Mouse (Mus musculus) liver, postnatal 0 days (tissue): Measurements from ENCODE around the gene Plekhh3.

Experiments
- CTCF ChIP-seq: sonication (generic); IDR thresholded peaks from 2 replicates; pipeline ENCODE4 v1.5.1; 2016; ENCODE audit warnings: antibody characterized with exemption, low read depth
- EP300 ChIP-seq: IDR thresholded peaks from 2 replicates; pipeline ENCODE4 v1.6.1; 2016; ENCODE audit warnings: antibody characterized with exemption, low read depth, mild to moderate bottlenecking

- TF ChIP-seq CTCF (no peak), EP300 (no peak)
Measured at GRCm38 (mm10) chr11:101151063-101151462, 20.1 kb downstream of the Plekhh3 start.
